In genomic region chr10:82890936-82891335, GRCm38 (mm10) we compare ENCODE assay signal across 22 mouse cellular contexts. TPM values are rescaled to one million over a fixed set of nuclear protein-coding genes. Genes with fewer than 3 reads are reported as not detected.
A peak's percentile ranks its signal among the peaks of the same experiment; 100 is the strongest.
DNase-seq lines count a peak whose midpoint lies in the region; ATAC-seq lines count a peak whose summit lies in the region.
"Had no signal": no experiment of that assay in that cellular context is flagged by ENCODE, and none has a peak within 500 bp of the region (broad histone marks: within the 10 kb centered on the region; RNA-seq: fewer than 3 reads in every experiment).

No protein-coding gene starts in this region.

- H3K9me3 ChIP-seq in intestine, embryonic 15.5 days: no peaks in the 10 kb centered on the region
- no peaks in the 10 kb centered on the region for H3K9me3 ChIP-seq in intestine, embryonic 16.5 days (ENCODE audit: control insufficient read depth, low read length)
- no peaks in the 10 kb centered on the region for H3K9me3 ChIP-seq in liver, embryonic 16.5 days (replicated peaks; ENCODE audit: control insufficient read depth, low read length)
- no peaks in the 10 kb centered on the region for H3K9me3 ChIP-seq in forebrain, embryonic 16.5 days (ENCODE audit: control insufficient read depth, low read length)
- H3K9me3 ChIP-seq: embryonic facial prominence, embryonic 13.5 days; hindbrain, embryonic 13.5 days; midbrain, embryonic 12.5 days; neural tube, embryonic 13.5 days; stomach, embryonic 15.5 days had no signal

- no peak overlapping the region for H3K4me3 ChIP-seq in intestine, embryonic 15.5 days (replicated peaks)
- no peak overlapping the region for H3K4me3 ChIP-seq in intestine, embryonic 16.5 days (ENCODE audit: low read length)
- H3K4me3 ChIP-seq in liver, embryonic 16.5 days (ENCODE audit: low read depth, low read length): no peak overlapping the region
- H3K4me3 ChIP-seq in forebrain, embryonic 16.5 days (replicated peaks; ENCODE audit: low read length): no peak overlapping the region
- H3K4me3 ChIP-seq: embryonic facial prominence, embryonic 13.5 days; hindbrain, embryonic 13.5 days; midbrain, embryonic 12.5 days; neural tube, embryonic 13.5 days; stomach, embryonic 15.5 days had no signal

- ATAC-seq in intestine, embryonic 15.5 days: no peak
- no peak for ATAC-seq in intestine, embryonic 16.5 days
- ATAC-seq in liver, embryonic 16.5 days (ENCODE audit: low read depth): no peak
- ATAC-seq in forebrain, embryonic 16.5 days: no peak
- ATAC-seq: forebrain, embryonic 14.5 days had no signal

- no peak overlapping the region for H3K9ac ChIP-seq in intestine, embryonic 15.5 days
- H3K9ac ChIP-seq in intestine, embryonic 16.5 days (ENCODE audit: low read depth, low read length): no peak overlapping the region
- H3K9ac ChIP-seq in liver, embryonic 16.5 days (ENCODE audit: low read depth, low read length): no peak overlapping the region
- no peak overlapping the region for H3K9ac ChIP-seq in forebrain, embryonic 16.5 days (replicated peaks; ENCODE audit: low read depth, low read length)
- H3K9ac ChIP-seq: embryonic facial prominence, embryonic 13.5 days; hindbrain, embryonic 13.5 days; midbrain, embryonic 12.5 days; neural tube, embryonic 13.5 days; stomach, embryonic 15.5 days had no signal

- no peaks in the 10 kb centered on the region for H3K27me3 ChIP-seq in intestine, embryonic 15.5 days (replicated peaks)
- H3K27me3 ChIP-seq in intestine, embryonic 16.5 days (replicated peaks; ENCODE audit: control insufficient read depth, insufficient read depth, low read length): no peaks in the 10 kb centered on the region
- H3K27me3 ChIP-seq in liver, embryonic 16.5 days (ENCODE audit: control insufficient read depth, insufficient read depth, low read depth, low read length): no peaks in the 10 kb centered on the region
- no peaks in the 10 kb centered on the region for H3K27me3 ChIP-seq in forebrain, embryonic 16.5 days (replicated peaks; ENCODE audit: control insufficient read depth, insufficient read depth, low read length)
- H3K27me3 ChIP-seq: embryonic facial prominence, embryonic 13.5 days; hindbrain, embryonic 13.5 days; midbrain, embryonic 12.5 days; neural tube, embryonic 13.5 days; stomach, embryonic 15.5 days had no signal

- H3K27ac ChIP-seq in intestine, embryonic 15.5 days: peak overlapping the region; percentile 36; the same call in 1 of the 2 replicates
- no peak overlapping the region for H3K27ac ChIP-seq in intestine, embryonic 16.5 days (ENCODE audit: low read length)
- H3K27ac ChIP-seq in liver, embryonic 16.5 days (ENCODE audit: low read length): peak overlapping the region; percentile 20; the same call in 1 of the 2 replicates
- H3K27ac ChIP-seq in forebrain, embryonic 16.5 days (ENCODE audit: low read length): no peak overlapping the region
- H3K27ac ChIP-seq: hindbrain, embryonic 13.5 days; macrophage; midbrain, embryonic 12.5 days; neural tube, embryonic 13.5 days; stomach, embryonic 15.5 days had no signal

- H3K36me3 ChIP-seq in intestine, embryonic 15.5 days: peaks cover 18% of the 10 kb centered on the region
- H3K36me3 ChIP-seq in intestine, embryonic 16.5 days (ENCODE audit: control insufficient read depth, insufficient read depth, low read length): peaks cover 13% of the 10 kb centered on the region
- peaks cover 54% of the 10 kb centered on the region for H3K36me3 ChIP-seq in liver, embryonic 16.5 days (ENCODE audit: control insufficient read depth, insufficient read depth)
- peaks cover 30% of the 10 kb centered on the region for H3K36me3 ChIP-seq in forebrain, embryonic 16.5 days (ENCODE audit: control insufficient read depth, insufficient read depth)

- intact Hi-C loops in gastrocnemius, postnatal 14 days (cut with DNase I; ENCODE audit: low total_unique reads): no loop called here

- H3K4me1 ChIP-seq in intestine, embryonic 15.5 days (replicated peaks): peaks cover 8% of the 10 kb centered on the region; the same call in 1 of the 2 replicates
- peaks cover 4% of the 10 kb centered on the region for H3K4me1 ChIP-seq in intestine, embryonic 16.5 days (ENCODE audit: control insufficient read depth, insufficient read depth, low read length)
- peaks cover 23% of the 10 kb centered on the region for H3K4me1 ChIP-seq in liver, embryonic 16.5 days (ENCODE audit: control insufficient read depth, low read depth, low read length)
- H3K4me1 ChIP-seq in forebrain, embryonic 16.5 days (replicated peaks; ENCODE audit: control insufficient read depth, insufficient read depth, low read length): peaks cover 16% of the 10 kb centered on the region
- H3K4me1 ChIP-seq: stomach, embryonic 15.5 days had no signal

- DNase-seq in thymus, postnatal 14 days: peak; percentile 30
- DNase-seq in thymus, postnatal 10 days (ENCODE audit: low spot score in 2 of 2): no peak
- DNase-seq in gastrocnemius, postnatal 14 days: no peak
- no peak for DNase-seq in embryo, embryonic 10.5 days (ENCODE audit: low spot score)
- DNase-seq: adrenal gland, adult 2 months; cerebellum, postnatal 10 days; gastrocnemius, postnatal 36 days; heart, postnatal 10 days; kidney, adult 11 months; left cerebral cortex, postnatal 4 days; right cerebral cortex, adult 18-20 months had no signal

- H3K4me2 ChIP-seq in intestine, embryonic 15.5 days (replicated peaks): no peak overlapping the region
- no peak overlapping the region for H3K4me2 ChIP-seq in intestine, embryonic 16.5 days (ENCODE audit: low read depth, low read length)
- no peak overlapping the region for H3K4me2 ChIP-seq in liver, embryonic 16.5 days (ENCODE audit: low read depth, low read length)
- no peak overlapping the region for H3K4me2 ChIP-seq in forebrain, embryonic 16.5 days (ENCODE audit: low read length)
- H3K4me2 ChIP-seq: embryonic facial prominence, embryonic 13.5 days; hindbrain, embryonic 13.5 days; midbrain, embryonic 12.5 days; neural tube, embryonic 13.5 days; stomach, embryonic 15.5 days had no signal

- 63% methylated on average over 2 of the region's 2 CpGs for WGBS in intestine, embryonic 15.5 days
- WGBS in intestine, embryonic 16.5 days: 62% methylated on average over 2 of the region's 2 CpGs
- WGBS in liver, embryonic 16.5 days (ENCODE audit: insufficient replicate concordance): 47% methylated on average over 2 of the region's 2 CpGs
- WGBS in forebrain, embryonic 16.5 days: 93% methylated on average over 2 of the region's 2 CpGs

RNA-seq across cellular contexts. Expression of gene Eid3, which starts 24.5 kb away (rescaled TPM):
- 0.42 and 0.46 TPM in 2 replicates for polyA plus RNA-seq in intestine, embryonic 15.5 days (2015; fragmentation: Nextera tagmentation; extraction: Ambion mirVana)
- polyA plus RNA-seq in intestine, embryonic 16.5 days (2015; fragmentation: Nextera tagmentation; extraction: Ambion mirVana): 0.20 and 0.23 TPM in 2 replicates
- 0.13 and 0.18 TPM in 2 replicates for polyA plus RNA-seq in liver, embryonic 16.5 days (2015; fragmentation: Nextera tagmentation; extraction: Ambion mirVana)
- total RNA-seq in gastrocnemius, postnatal 14 days (2021): under 1 TPM; 0.41 to 0.86 TPM
- 0.37 TPM in 2 replicates for polyA plus RNA-seq in forebrain, embryonic 16.5 days (2015; fragmentation: Nextera tagmentation; extraction: Ambion mirVana)

RNA-seq across cellular contexts. Expression of gene Txnrd1, which starts 57.2 kb away (rescaled TPM):
- polyA plus RNA-seq in intestine, embryonic 15.5 days (2015; fragmentation: Nextera tagmentation; extraction: Ambion mirVana): 106 and 115 TPM in 2 replicates
- 107 and 108 TPM in 2 replicates for polyA plus RNA-seq in intestine, embryonic 16.5 days (2015; fragmentation: Nextera tagmentation; extraction: Ambion mirVana)
- polyA plus RNA-seq in liver, embryonic 16.5 days (2015; fragmentation: Nextera tagmentation; extraction: Ambion mirVana): 44.1 and 46.1 TPM in 2 replicates
- total RNA-seq in gastrocnemius, postnatal 14 days (2021): 10 to 100 TPM; 27.5 to 30.4 TPM
- 157 and 179 TPM in 2 replicates for polyA plus RNA-seq in forebrain, embryonic 16.5 days (2015; fragmentation: Nextera tagmentation; extraction: Ambion mirVana)

Comparison
In these comparisons a context has a peak if more than half of its experiments do, and no peak if none do; other contexts are left out.
1. H3K27ac ChIP-seq: peak in intestine, embryonic 15.5 days (single experiment) and liver, embryonic 16.5 days (single experiment); none in intestine, embryonic 16.5 days (single experiment) and forebrain, embryonic 16.5 days (single experiment).